Mouse (Mus musculus): ENCODE data around the gene Nfatc2ip.

- TF ChIP-seq USF1 (IDR thresholded peaks at IDR 0.05; ENCODE audit: low read depth): no peak
- no peak for TF ChIP-seq POLR2A (IDR thresholded peaks at IDR 0.05; ENCODE audit: insufficient read length, low read depth)
- TF ChIP-seq REST (IDR thresholded peaks at IDR 0.05; ENCODE audit: insufficient read depth, insufficient read length): no peak
- no peak for TF ChIP-seq SRF (IDR thresholded peaks at IDR 0.05; ENCODE audit: control insufficient read depth, insufficient read length, low read depth)
- TF ChIP-seq CEBPB (IDR thresholded peaks at IDR 0.05; ENCODE audit: insufficient read depth, poor library complexity, severe bottlenecking): no peak
- no peak for TF ChIP-seq TCF3 (IDR thresholded peaks at IDR 0.05; ENCODE audit: insufficient read length, low read depth)
- no peak for TF ChIP-seq MAX (IDR thresholded peaks at IDR 0.05; ENCODE audit: low read depth)
- TF ChIP-seq MYOG (IDR thresholded peaks at IDR 0.05; ENCODE audit: control insufficient read depth in 1 of 3, insufficient read depth in 1 of 3, insufficient read length in 2 of 3, low read depth in 2 of 3): no peak
- no peak for TF ChIP-seq E2F4 (IDR thresholded peaks at IDR 0.05; ENCODE audit: insufficient read depth)
- no peak for TF ChIP-seq POLR2AphosphoS2 (IDR thresholded peaks at IDR 0.05; ENCODE audit: insufficient read length, low read depth)
These were observed 21.5 kb downstream of the Nfatc2ip start for GRCm38 (mm10) chr7:126375012-126375411.

Measured in myocyte (in vitro differentiated cells).